Mouse (Mus musculus): Measurements from ENCODE around the gene 1110004F10Rik.

GRCm38 (mm10) chr7:116137671-116138070 is 98.5 kb downstream of the 1110004F10Rik start:
- no peak for TF ChIP-seq CTCF (conservative IDR thresholded peaks at IDR 0.05 in 1 of 2, IDR thresholded peaks at IDR 0.05 in 1 of 2; ENCODE audit: low read depth in 2 of 2, low read length in 2 of 2)
- no peak for TF ChIP-seq USF2 (conservative IDR thresholded peaks at IDR 0.05; ENCODE audit: low read depth, low read length)
